Comparison of ENCODE assay signal across 10 mouse cellular contexts in the genomic region with DNA sequence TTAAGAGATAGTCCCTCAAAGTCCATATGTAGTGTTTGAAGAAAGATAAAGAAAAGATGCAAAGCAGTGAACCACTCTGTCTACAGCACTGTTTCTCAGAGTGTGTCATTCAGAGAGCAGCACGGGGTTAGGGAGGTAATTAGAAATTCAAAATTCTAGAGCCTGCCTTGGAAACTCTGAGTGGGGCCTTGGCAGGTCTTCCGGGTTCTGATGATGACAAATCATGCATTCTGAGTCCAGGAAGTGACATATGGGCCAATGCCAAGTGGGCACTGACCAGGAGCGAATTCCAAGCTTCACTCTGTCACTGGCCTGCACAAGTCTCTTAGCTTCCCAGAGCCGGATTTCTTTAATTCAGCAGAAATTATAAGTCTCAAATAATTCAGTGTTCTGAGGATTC. TPM values are rescaled to one million over a fixed set of nuclear protein-coding genes. Genes with fewer than 3 reads are reported as not detected.
A peak's percentile ranks its signal among the peaks of the same experiment; 100 is the strongest.
DNase-seq lines count a peak whose midpoint lies in the region; TF ChIP-seq lines count a peak whose summit lies in the region.
"Had no signal": no experiment of that assay in that cellular context is flagged by ENCODE, and none has a peak within 500 bp of the region (broad histone marks: within the 10 kb centered on the region; RNA-seq: fewer than 3 reads in every experiment).

No protein-coding gene starts in this region.

- no peak for TF ChIP-seq POLR2A in myocyte (IDR thresholded peaks at IDR 0.05; ENCODE audit: insufficient read length, low read depth)

- H3K4me2 ChIP-seq in myocyte (ENCODE audit: low read depth), result peak overlapping the region; percentile 32
- H3K4me2 ChIP-seq: midbrain, embryonic 12.5 days had no signal

- peaks cover 29% of the 10 kb centered on the region for H3K79me2 ChIP-seq in myocyte (ENCODE audit: control insufficient read depth, insufficient read depth)

- H3K4me3 ChIP-seq in myocyte, result no peak overlapping the region
- H3K4me3 ChIP-seq: midbrain, embryonic 12.5 days had no signal

- H3K27me3 ChIP-seq in myocyte (ENCODE audit: control insufficient read depth, insufficient read depth, insufficient read length), result no peaks in the 10 kb centered on the region
- H3K27me3 ChIP-seq: midbrain, embryonic 12.5 days had no signal

- peak; percentile 47 for DNase-seq in gastrocnemius, adult 18-20 months (ENCODE audit: low spot score)
- no peak for DNase-seq in gastrocnemius, postnatal 4 days (ENCODE audit: low spot score in 2 of 2)
- peak; percentile 24 for DNase-seq in ovary, postnatal 36 days (ENCODE audit: low spot score)
- DNase-seq in ovary, postnatal 10 days (ENCODE audit: low spot score), result no peak
- DNase-seq in gastrocnemius, postnatal 10 days, result peak; percentile 49
- no peak for DNase-seq in retina, postnatal 1 day
- no peak for DNase-seq in testis, postnatal 10 days (ENCODE audit: low spot score)

- no peak overlapping the region for H3ac ChIP-seq in myocyte (ENCODE audit: control insufficient read depth, insufficient read length)

- H3K36me3 ChIP-seq in myocyte (ENCODE audit: control insufficient read depth, insufficient read depth), result no peaks in the 10 kb centered on the region
- H3K36me3 ChIP-seq: midbrain, embryonic 12.5 days had no signal

TF ChIP-seq in myocyte, 11 proteins besides CTCF, POLR2A, EP300 and RAD21:
- TF ChIP-seq REST (IDR thresholded peaks at IDR 0.05; ENCODE audit: insufficient read depth, insufficient read length) (no peak), TCF12 (IDR thresholded peaks at IDR 0.05; ENCODE audit: insufficient read depth, poor library complexity, severe bottlenecking) (no peak), USF1 (IDR thresholded peaks at IDR 0.05; ENCODE audit: low read depth) (no peak), SRF (IDR thresholded peaks at IDR 0.05; ENCODE audit: control insufficient read depth, insufficient read length, low read depth) (no peak), POLR2AphosphoS2 (IDR thresholded peaks at IDR 0.05; ENCODE audit: insufficient read length, low read depth) (no peak), MYOD1 (IDR thresholded peaks at IDR 0.05; ENCODE audit: control insufficient read depth in 1 of 3, insufficient read length in 2 of 3, low read depth in 2 of 3) (no peak), MYOG (IDR thresholded peaks at IDR 0.05; ENCODE audit: control insufficient read depth in 1 of 3, insufficient read depth in 1 of 3, insufficient read length in 2 of 3, low read depth in 2 of 3) (no peak), CEBPB (IDR thresholded peaks at IDR 0.05; ENCODE audit: insufficient read depth, poor library complexity, severe bottlenecking) (no peak), MAX (IDR thresholded peaks at IDR 0.05; ENCODE audit: low read depth) (no peak), TCF3 (IDR thresholded peaks at IDR 0.05; ENCODE audit: insufficient read length, low read depth) (no peak), E2F4 (IDR thresholded peaks at IDR 0.05; ENCODE audit: insufficient read depth) (no peak)

RNA-seq across cellular contexts. Expression of gene Tom1l2, which starts 6.2 kb away (rescaled TPM):
- 10 to 100 TPM; 61.5 to 67.2 TPM for total RNA-seq in gastrocnemius, adult 18-20 months (2021)
- 10 to 100 TPM; 37.4 to 45.6 TPM for total RNA-seq in gastrocnemius, postnatal 4 days (2021)
- 10 to 100 TPM; 38.6 to 45.1 TPM for total RNA-seq in gastrocnemius, postnatal 10 days (2021)
- polyA plus RNA-seq in myocyte (2012; fragmentation: generic; extraction: Trizol), result 27.4 TPM

RNA-seq across cellular contexts. Expression of gene Drc3, which starts 6.6 kb away (rescaled TPM):
- 1 to 10 TPM; 1.0 to 1.4 TPM for total RNA-seq in gastrocnemius, adult 18-20 months (2021)
- 1 to 10 TPM; 1.0 to 1.8 TPM for total RNA-seq in gastrocnemius, postnatal 4 days (2021)
- total RNA-seq in gastrocnemius, postnatal 10 days (2021), result 1 to 10 TPM; 1.3 to 1.6 TPM
- 0.08 TPM for polyA plus RNA-seq in myocyte (2012; fragmentation: generic; extraction: Trizol)
- polyA plus RNA-seq: C2C12 had no signal

Comparison
In these comparisons a context has a peak if more than half of its experiments do, and no peak if none do; other contexts are left out.
1. DNase-seq: peak in gastrocnemius, adult 18-20 months (single experiment), ovary, postnatal 36 days (single experiment) and gastrocnemius, postnatal 10 days (single experiment); none in gastrocnemius, postnatal 4 days (0 of 2), ovary, postnatal 10 days (single experiment), retina, postnatal 1 day (single experiment) and testis, postnatal 10 days (single experiment).